Mouse (Mus musculus): ENCODE results near the gene Fam184a. TPM values are rescaled to one million over a fixed set of nuclear protein-coding genes. Genes with fewer than 3 reads are reported as not detected.

Fam184a gene
- polyA plus RNA-seq, 1 experiment from 2014 or later = 4.5 TPM

DNA sequence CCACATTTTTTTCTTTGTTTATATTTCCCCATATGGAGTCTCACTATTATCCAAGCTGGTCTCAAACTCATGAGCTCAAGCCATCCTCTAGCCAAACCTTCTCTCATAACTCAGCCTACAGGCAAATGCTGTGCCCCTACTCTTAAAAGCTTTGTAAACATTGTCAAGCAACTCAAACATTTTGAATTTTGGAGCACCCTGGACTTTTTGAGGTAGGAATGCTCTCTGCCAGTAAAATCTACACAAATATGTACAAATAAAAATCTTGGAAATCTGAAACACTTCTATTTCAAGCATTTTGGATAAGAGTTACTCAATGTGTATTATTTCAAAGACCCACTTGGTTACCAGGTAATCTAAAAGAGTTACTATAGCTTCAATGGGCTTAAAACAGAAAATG is 10.9 kb downstream of the Fam184a start:
- no peaks in the 10 kb centered on the region for H3K36me3 ChIP-seq (replicated peaks)
- H3K4me1 ChIP-seq = no peaks in the 10 kb centered on the region
- DNase-seq (ENCODE audit: low spot score) = no peak
- H3K27me3 ChIP-seq (replicated peaks; ENCODE audit: low read depth, poor library complexity, severe bottlenecking) = no peaks in the 10 kb centered on the region
- H3K27ac ChIP-seq (replicated peaks) = no peak overlapping the region
- H3K9me3 ChIP-seq = no peaks in the 10 kb centered on the region
- H3K4me3 ChIP-seq = no peak overlapping the region

DNA sequence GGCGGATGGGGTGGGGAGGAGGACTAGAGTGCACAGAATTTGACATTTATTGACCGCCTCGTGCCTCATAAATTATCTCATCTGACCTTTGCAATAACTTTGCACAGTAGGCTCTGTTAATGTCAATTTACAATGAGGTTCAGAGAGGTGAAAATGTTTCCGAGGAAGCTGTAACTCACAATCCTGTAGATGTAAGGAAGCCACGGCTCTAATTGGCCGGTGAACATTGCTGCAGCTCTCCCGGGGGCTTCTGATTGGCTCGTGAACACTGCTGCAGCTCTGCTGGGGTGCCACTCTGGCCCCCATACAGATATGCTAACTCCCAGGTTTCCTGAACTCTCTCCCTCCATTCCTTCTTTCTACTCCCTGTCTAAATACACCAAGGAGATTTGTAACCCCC is 12.1 kb downstream of the Fam184a start:
- no peaks in the 10 kb centered on the region for H3K4me1 ChIP-seq
- H3K9me3 ChIP-seq = no peaks in the 10 kb centered on the region
- H3K4me3 ChIP-seq = no peak overlapping the region
- no peaks in the 10 kb centered on the region for H3K27me3 ChIP-seq (replicated peaks; ENCODE audit: low read depth, poor library complexity, severe bottlenecking)
- no peak overlapping the region for H3K27ac ChIP-seq (replicated peaks)
- DNase-seq (ENCODE audit: low spot score) = no peak
- H3K36me3 ChIP-seq (replicated peaks) = no peaks in the 10 kb centered on the region
- 87% methylated on average over 8 of the region's 8 CpGs for WGBS

GRCm38 (mm10) chr10:53735201-53735865 is 15.6 kb downstream of the Fam184a start:
- Histone ChIP-seq H3K36me3 (replicated peaks) (no peaks in the 10 kb centered on the region), H3K27me3 (replicated peaks; ENCODE audit: low read depth, poor library complexity, severe bottlenecking) (no peaks in the 10 kb centered on the region), H3K4me3 (no peak overlapping the region), H3K9me3 (no peaks in the 10 kb centered on the region), H3K27ac (replicated peaks) (no peak overlapping the region), H3K4me1 (no peaks in the 10 kb centered on the region)
- 74% methylated on average over 7 of the region's 7 CpGs for WGBS
- DNase-seq (ENCODE audit: low spot score) = no peak

DNA sequence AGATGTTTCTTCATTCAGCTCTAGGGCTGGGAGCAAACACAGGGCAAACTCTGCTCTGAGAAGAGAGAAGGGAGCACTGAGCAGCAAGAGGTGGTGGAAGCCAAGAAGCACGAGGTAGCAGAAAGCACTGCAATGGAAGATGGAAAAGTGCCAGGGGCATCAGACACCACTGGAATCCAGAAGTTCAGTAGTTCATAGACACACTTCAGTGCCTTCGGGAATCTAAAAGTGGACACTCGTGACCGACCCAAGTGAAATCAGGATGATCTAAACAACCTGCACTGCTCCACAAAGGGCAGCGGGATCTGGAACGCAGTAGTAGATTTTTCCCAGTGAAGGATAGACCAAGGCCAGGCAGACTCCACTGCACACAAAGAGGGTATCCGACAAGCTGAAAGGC is 18.6 kb downstream of the Fam184a start:
- WGBS = 86% methylated on average over 7 of the region's 7 CpGs
- DNase-seq (ENCODE audit: low spot score) = no peak
- Histone ChIP-seq H3K4me3 (no peak overlapping the region), H3K27me3 (replicated peaks; ENCODE audit: low read depth, poor library complexity, severe bottlenecking) (no peaks in the 10 kb centered on the region), H3K27ac (replicated peaks) (no peak overlapping the region), H3K36me3 (replicated peaks) (no peaks in the 10 kb centered on the region), H3K9me3 (no peaks in the 10 kb centered on the region), H3K4me1 (peaks cover 12% of the 10 kb centered on the region)

GRCm38 (mm10) chr10:53728883-53729282 is 22.0 kb downstream of the Fam184a start:
- no peak overlapping the region for H3K27ac ChIP-seq (replicated peaks)
- no peaks in the 10 kb centered on the region for H3K9me3 ChIP-seq
- no peaks in the 10 kb centered on the region for H3K36me3 ChIP-seq (replicated peaks)
- no peak overlapping the region for H3K4me3 ChIP-seq
- peaks cover 12% of the 10 kb centered on the region for H3K4me1 ChIP-seq
- 30% methylated on average over 1 of the region's 1 CpGs for WGBS
- no peak for DNase-seq (ENCODE audit: low spot score)
- no peaks in the 10 kb centered on the region for H3K27me3 ChIP-seq (replicated peaks; ENCODE audit: low read depth, poor library complexity, severe bottlenecking)

DNA sequence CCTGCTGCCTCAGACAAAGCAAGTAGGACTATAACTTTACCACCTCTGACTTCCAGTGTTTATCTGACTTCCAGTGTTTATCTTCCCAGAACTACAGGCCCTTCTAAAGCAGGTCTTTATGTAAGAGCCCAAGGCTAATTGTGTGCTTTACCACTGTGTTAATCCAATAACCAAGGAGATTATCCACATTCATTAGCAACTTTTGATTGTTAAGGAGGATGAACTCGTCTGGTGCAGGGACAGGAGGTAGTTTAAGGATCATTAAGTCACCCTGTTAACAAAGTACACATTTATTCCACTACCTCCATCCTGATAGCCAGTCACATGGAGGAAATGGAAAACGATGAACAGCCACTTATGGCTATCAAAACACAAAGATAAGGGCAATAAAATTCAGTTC is 25.6 kb downstream of the Fam184a start:
- Histone ChIP-seq H3K4me1 (peaks cover 12% of the 10 kb centered on the region), H3K4me3 (no peak overlapping the region), H3K36me3 (replicated peaks) (no peaks in the 10 kb centered on the region), H3K27ac (replicated peaks) (no peak overlapping the region), H3K27me3 (replicated peaks; ENCODE audit: low read depth, poor library complexity, severe bottlenecking) (no peaks in the 10 kb centered on the region), H3K9me3 (no peaks in the 10 kb centered on the region)
- DNase-seq (ENCODE audit: low spot score) = no peak
- WGBS = 37% methylated on average over 2 of the region's 2 CpGs

DNA sequence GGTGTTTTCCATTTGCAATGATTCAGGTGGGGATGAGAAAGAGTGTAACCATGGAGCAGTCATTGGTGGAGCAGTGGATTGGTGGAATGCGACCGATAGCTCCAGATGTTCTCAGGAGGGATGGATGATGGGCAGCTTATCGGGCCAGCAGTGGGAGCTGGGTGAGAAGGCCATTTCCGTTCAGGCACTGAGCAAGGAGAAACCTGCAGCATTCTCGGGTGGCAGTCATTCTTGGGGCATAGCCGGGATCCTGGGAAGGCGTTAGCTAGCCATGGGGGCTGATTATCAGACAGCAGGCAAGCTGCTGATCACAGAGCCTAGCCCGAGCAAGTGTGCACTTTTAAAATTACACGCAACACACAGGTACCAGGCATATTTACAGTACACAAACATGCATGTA is 46.4 kb downstream of the Fam184a start:
- Histone ChIP-seq H3K4me3 (no peak overlapping the region), H3K27me3 (replicated peaks; ENCODE audit: low read depth, poor library complexity, severe bottlenecking) (no peaks in the 10 kb centered on the region), H3K4me1 (no peaks in the 10 kb centered on the region), H3K27ac (replicated peaks) (no peak overlapping the region), H3K9me3 (no peaks in the 10 kb centered on the region), H3K36me3 (replicated peaks) (no peaks in the 10 kb centered on the region)
- WGBS = 90% methylated on average over 9 of the region's 9 CpGs
- DNase-seq (ENCODE audit: low spot score) = no peak

DNA sequence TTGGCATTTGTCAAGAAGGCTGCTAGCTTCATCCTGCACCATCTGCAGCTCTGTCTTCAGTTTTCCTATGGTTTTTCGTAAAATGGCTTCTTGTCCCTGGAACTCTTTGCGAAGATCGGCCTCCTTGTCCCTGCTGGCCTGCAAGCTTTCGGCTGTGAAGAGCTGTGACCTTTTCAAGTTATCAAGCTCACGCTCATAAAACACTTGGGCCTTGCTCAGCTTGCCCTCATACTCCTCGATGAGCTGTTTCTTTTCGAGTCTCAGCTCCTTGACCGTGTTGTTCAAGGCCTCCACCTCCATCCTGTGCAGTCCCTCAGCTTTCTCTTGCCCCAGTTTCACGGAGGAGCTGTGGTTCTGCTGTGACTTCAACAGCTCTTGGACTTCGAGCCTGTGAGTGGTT is 52.4 kb downstream of the Fam184a start:
- Histone ChIP-seq H3K27ac (replicated peaks) (no peak overlapping the region), H3K9me3 (no peaks in the 10 kb centered on the region), H3K36me3 (replicated peaks) (no peaks in the 10 kb centered on the region), H3K4me1 (no peaks in the 10 kb centered on the region), H3K27me3 (replicated peaks; ENCODE audit: low read depth, poor library complexity, severe bottlenecking) (no peaks in the 10 kb centered on the region), H3K4me3 (no peak overlapping the region)
- no peak for DNase-seq (ENCODE audit: low spot score)
- WGBS = 94% methylated on average over 10 of the region's 10 CpGs

DNA sequence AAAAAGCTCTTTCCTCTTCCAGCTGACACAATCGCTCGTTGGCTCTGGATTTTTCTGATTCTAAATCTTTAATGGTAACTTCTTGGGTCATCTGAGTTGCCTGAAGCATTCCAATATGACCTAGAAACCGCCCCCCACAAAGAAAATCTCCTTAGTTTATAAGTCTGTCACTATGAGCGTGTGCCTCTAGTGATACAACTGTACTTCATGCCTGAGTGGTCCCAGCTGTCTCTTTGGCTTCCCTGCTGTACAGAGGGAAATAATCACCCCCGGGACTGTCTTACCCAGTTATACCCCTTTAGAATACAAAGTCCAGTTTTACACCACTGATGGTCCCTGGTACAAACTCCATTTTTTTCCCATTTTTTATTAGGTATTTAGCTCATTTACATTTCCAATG is 56.2 kb downstream of the Fam184a start:
- no peaks in the 10 kb centered on the region for H3K36me3 ChIP-seq (replicated peaks)
- no peaks in the 10 kb centered on the region for H3K4me1 ChIP-seq
- no peaks in the 10 kb centered on the region for H3K9me3 ChIP-seq
- no peak for DNase-seq (ENCODE audit: low spot score)
- H3K27ac ChIP-seq (replicated peaks) = no peak overlapping the region
- WGBS = 86% methylated on average over 5 of the region's 5 CpGs
- no peak overlapping the region for H3K4me3 ChIP-seq
- H3K27me3 ChIP-seq (replicated peaks; ENCODE audit: low read depth, poor library complexity, severe bottlenecking) = no peaks in the 10 kb centered on the region

DNA sequence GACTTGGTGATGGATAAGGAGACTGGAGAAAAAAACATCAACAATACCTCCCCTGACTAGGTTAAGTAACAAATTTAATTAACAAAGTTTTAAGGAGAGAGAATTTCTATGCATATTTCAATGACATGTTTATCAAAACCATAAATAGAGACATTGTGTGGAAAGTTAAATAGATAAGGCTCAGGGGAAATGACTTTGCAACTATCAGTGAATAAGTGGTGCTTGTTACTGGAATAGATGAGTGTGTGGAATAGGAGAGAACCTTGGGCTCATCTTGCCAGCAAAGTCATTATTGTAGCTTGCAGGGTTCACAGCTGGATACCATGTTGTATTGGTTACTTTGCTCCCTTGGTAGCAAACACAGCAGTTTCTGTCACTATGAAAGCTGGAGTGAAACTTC is 59.7 kb downstream of the Fam184a start:
- no peaks in the 10 kb centered on the region for H3K9me3 ChIP-seq
- no peaks in the 10 kb centered on the region for H3K36me3 ChIP-seq (replicated peaks)
- H3K4me1 ChIP-seq = no peaks in the 10 kb centered on the region
- H3K27ac ChIP-seq (replicated peaks) = no peak overlapping the region
- DNase-seq (ENCODE audit: low spot score) = no peak
- H3K4me3 ChIP-seq = no peak overlapping the region
- H3K27me3 ChIP-seq (replicated peaks; ENCODE audit: low read depth, poor library complexity, severe bottlenecking) = no peaks in the 10 kb centered on the region

- DNase-seq (ENCODE audit: low spot score) = no peak
- Histone ChIP-seq H3K27me3 (replicated peaks; ENCODE audit: low read depth, poor library complexity, severe bottlenecking) (no peaks in the 10 kb centered on the region), H3K36me3 (replicated peaks) (no peaks in the 10 kb centered on the region), H3K27ac (replicated peaks) (no peak overlapping the region), H3K9me3 (no peaks in the 10 kb centered on the region), H3K4me3 (no peak overlapping the region), H3K4me1 (no peaks in the 10 kb centered on the region)
- WGBS = 90% methylated on average over 4 of the region's 4 CpGs
Observed at GRCm38 (mm10) chr10:53688952-53689584, 61.9 kb downstream of the Fam184a start.

GRCm38 (mm10) chr10:53688533-53688932 is 62.4 kb downstream of the Fam184a start:
- Histone ChIP-seq H3K9me3 (no peaks in the 10 kb centered on the region), H3K36me3 (replicated peaks) (no peaks in the 10 kb centered on the region), H3K27me3 (replicated peaks; ENCODE audit: low read depth, poor library complexity, severe bottlenecking) (no peaks in the 10 kb centered on the region), H3K4me1 (no peaks in the 10 kb centered on the region), H3K4me3 (no peak overlapping the region), H3K27ac (replicated peaks) (no peak overlapping the region)
- DNase-seq (ENCODE audit: low spot score) = no peak
- WGBS = 72% methylated on average over 1 of the region's 1 CpGs

DNA sequence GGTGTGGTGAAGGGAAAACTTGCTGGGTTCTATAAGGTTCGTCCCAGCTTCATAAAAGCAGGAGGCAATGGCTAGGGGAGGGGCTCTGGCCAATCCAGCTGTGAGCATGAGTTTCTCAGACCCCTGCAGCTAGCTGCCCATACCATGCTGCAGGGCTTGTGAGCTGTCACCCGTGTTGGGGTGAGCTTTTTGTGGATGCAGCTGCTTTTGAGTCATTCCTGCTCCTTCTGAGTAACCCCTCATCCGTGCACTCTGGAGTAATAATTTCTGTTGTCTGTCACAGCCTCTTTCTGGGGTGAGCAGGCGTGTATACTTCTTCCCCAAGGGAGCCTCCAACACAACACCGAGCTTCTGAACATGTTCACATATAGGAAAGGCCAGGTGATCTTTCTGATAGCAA is 63.0 kb downstream of the Fam184a start:
- H3K27me3 ChIP-seq (replicated peaks; ENCODE audit: low read depth, poor library complexity, severe bottlenecking) = no peaks in the 10 kb centered on the region
- H3K4me3 ChIP-seq = no peak overlapping the region
- H3K4me1 ChIP-seq = no peaks in the 10 kb centered on the region
- H3K36me3 ChIP-seq (replicated peaks) = no peaks in the 10 kb centered on the region
- WGBS = 73% methylated on average over 5 of the region's 5 CpGs
- no peaks in the 10 kb centered on the region for H3K9me3 ChIP-seq
- H3K27ac ChIP-seq (replicated peaks) = no peak overlapping the region
- no peak for DNase-seq (ENCODE audit: low spot score)

All from embryonic facial prominence, embryonic 10.5 days (tissue).